Mouse (Mus musculus): ENCODE results near the gene Nsmce4a. TPM values are rescaled to one million over a fixed set of nuclear protein-coding genes. Genes with fewer than 3 reads are reported as not detected.

Gene Nsmce4a
- total and polyA plus RNA-seq, 3 experiments = 67.6 to 208 (median 97.9) TPM

GRCm38 (mm10) chr7:130604390-130604789 lies 31.5 kb upstream of the Nsmce4a start:
- TF ChIP-seq ZKSCAN1 (IDR thresholded peaks at IDR 0.05; ENCODE audit: borderline replicate concordance, low read depth, low read length) = no peak
- no peak overlapping the region for H3K9ac ChIP-seq (ENCODE audit: insufficient read depth, low read depth)
- dilution Hi-C loops (cut with MboI; ENCODE audit: extremely low pct_ligation_motif_present, extremely low pct_unique_long_range_greater_than_20kb, low sequenced_read_pairs) = no loop called here
- H3K4me1 ChIP-seq (ENCODE audit: control insufficient read depth in 1 of 2, insufficient read depth in 2 of 2) = no peaks in the 10 kb centered on the region
- no peak for DNase-seq (ENCODE audit: extremely low read depth)
- no peaks in the 10 kb centered on the region for H3K36me3 ChIP-seq (replicated peaks in 1 of 2; ENCODE audit: control insufficient read depth in 1 of 2, insufficient read depth in 1 of 2, low read length in 1 of 2)
- H3K27ac ChIP-seq (ENCODE audit: insufficient read depth, low read depth) = no peak overlapping the region
- in situ Hi-C loops (cut with MboI; ENCODE audit: low pct_ligation_motif_present, low pct_unique_long_range_greater_than_20kb, low sequenced_read_pairs) = no loop called here
- H3K9me3 ChIP-seq (replicated peaks; ENCODE audit: low read length) = no peaks in the 10 kb centered on the region
- H3K4me3 ChIP-seq (replicated peaks in 1 of 3; ENCODE audit: low read depth in 2 of 3, low read length in 2 of 3, poor library complexity in 1 of 3) = no peak overlapping the region
- H3K27me3 ChIP-seq (replicated peaks) = peaks cover 78% of the 10 kb centered on the region
- no peaks in the 10 kb centered on the region for H3K79me2 ChIP-seq (replicated peaks; ENCODE audit: control insufficient read depth, extremely low read depth, insufficient read depth, poor library complexity, severe bottlenecking)
- no peak overlapping the region for H3K4me2 ChIP-seq (ENCODE audit: insufficient read depth, low read depth, poor library complexity, severe bottlenecking)

DNA sequence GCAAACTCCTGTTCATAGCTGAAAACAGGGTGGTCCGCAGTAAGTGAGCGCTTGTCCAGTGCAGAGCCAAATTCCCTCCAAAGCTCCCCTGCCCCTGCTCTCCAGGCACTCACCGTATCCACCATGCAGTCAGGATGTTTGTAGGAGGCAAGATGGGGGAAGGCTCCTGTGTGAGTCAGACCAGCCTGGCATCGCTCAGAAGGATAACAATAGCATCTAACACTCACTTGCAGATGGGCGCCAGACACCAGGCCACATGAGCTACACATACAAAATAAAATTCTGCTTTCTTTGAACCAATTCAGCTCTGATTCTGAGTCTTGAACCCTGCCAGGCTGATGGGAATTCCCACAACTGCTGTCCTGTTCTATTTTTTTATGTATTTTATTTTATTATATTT lies 30.6 kb upstream of the Nsmce4a start:
- Histone ChIP-seq H3K36me3 (replicated peaks in 1 of 2; ENCODE audit: control insufficient read depth in 1 of 2, insufficient read depth in 1 of 2, low read length in 1 of 2) (no peaks in the 10 kb centered on the region), H3K27ac (ENCODE audit: insufficient read depth, low read depth) (no peak overlapping the region), H3K9me3 (replicated peaks; ENCODE audit: low read length) (no peaks in the 10 kb centered on the region), H3K27me3 (replicated peaks) (peaks cover 79% of the 10 kb centered on the region), H3K4me1 (ENCODE audit: control insufficient read depth in 1 of 2, insufficient read depth in 2 of 2) (no peaks in the 10 kb centered on the region), H3K4me3 (replicated peaks in 1 of 3; ENCODE audit: low read depth in 2 of 3, low read length in 2 of 3, poor library complexity in 1 of 3) (no peak overlapping the region), H3K9ac (ENCODE audit: insufficient read depth, low read depth) (no peak overlapping the region), H3K79me2 (replicated peaks; ENCODE audit: control insufficient read depth, extremely low read depth, insufficient read depth, poor library complexity, severe bottlenecking) (no peaks in the 10 kb centered on the region), H3K4me2 (ENCODE audit: insufficient read depth, low read depth, poor library complexity, severe bottlenecking) (no peak overlapping the region)
- DNase-seq (ENCODE audit: extremely low read depth) = no peak
- dilution Hi-C loops (cut with MboI; ENCODE audit: extremely low pct_ligation_motif_present, extremely low pct_unique_long_range_greater_than_20kb, low sequenced_read_pairs) (no loop called here), in situ Hi-C loops (cut with MboI; ENCODE audit: low pct_ligation_motif_present, low pct_unique_long_range_greater_than_20kb, low sequenced_read_pairs) (no loop called here)
- TF ChIP-seq TBP (conservative IDR thresholded peaks at IDR 0.05; ENCODE audit: low read depth, low read length) (no peak), GABPA (IDR thresholded peaks at IDR 0.05; ENCODE audit: insufficient replicate concordance, low read depth, low read length) (no peak), ZNF384 (IDR thresholded peaks at IDR 0.05; ENCODE audit: low read depth, low read length) (no peak), MAZ (IDR thresholded peaks at IDR 0.05; ENCODE audit: low read depth, low read length) (no peak), RCOR1 (conservative IDR thresholded peaks at IDR 0.05; ENCODE audit: low read depth, low read length) (no peak), JUND (conservative IDR thresholded peaks at IDR 0.05; ENCODE audit: low read depth, low read length) (no peak), BHLHE40 (IDR thresholded peaks at IDR 0.05; ENCODE audit: low read depth, low read length) (no peak), MEF2A (IDR thresholded peaks at IDR 0.05; ENCODE audit: borderline replicate concordance, low read depth, low read length) (no peak), USF2 (conservative IDR thresholded peaks at IDR 0.05; ENCODE audit: low read depth, low read length) (no peak), IRF4 (IDR thresholded peaks at IDR 0.05; ENCODE audit: low read depth, low read length) (no peak), PAX5 (IDR thresholded peaks at IDR 0.05; ENCODE audit: low read length) (no peak), CHD2 (IDR thresholded peaks at IDR 0.05; ENCODE audit: low read length) (no peak), HCFC1 (IDR thresholded peaks at IDR 0.05; ENCODE audit: low read depth, low read length) (no peak), ZKSCAN1 (IDR thresholded peaks at IDR 0.05; ENCODE audit: borderline replicate concordance, low read depth, low read length) (no peak), CHD1 (IDR thresholded peaks at IDR 0.05; ENCODE audit: low read depth, low read length) (no peak), NRF1 (IDR thresholded peaks at IDR 0.05; ENCODE audit: low read depth, low read length) (no peak), UBTF (IDR thresholded peaks at IDR 0.05; ENCODE audit: low read depth, low read length) (no peak), NELFE (IDR thresholded peaks at IDR 0.05; ENCODE audit: low read depth, low read length) (no peak), ELF1 (IDR thresholded peaks at IDR 0.05; ENCODE audit: low read depth, low read length) (no peak), ZC3H11A (IDR thresholded peaks at IDR 0.05; ENCODE audit: low read depth, low read length) (no peak)
